Mouse (Mus musculus) embryonic fibroblast, embryonic 13.5 days (primary cell): ENCODE data around the gene Slx1b.

ENCODE experiments used
- CTCF ChIP-seq: IDR thresholded peaks from 2 replicates; pipeline ENCODE4 v1.5.1; 2011; ENCODE audit warnings: mild to moderate bottlenecking, control low read depth, low read length, moderate library complexity, borderline replicate concordance; ENCODE audit not compliant: insufficient read depth
- POLR2A ChIP-seq: IDR thresholded peaks from 2 replicates; pipeline ENCODE4 v1.6.1; 2011; ENCODE audit warnings: low read depth, mild to moderate bottlenecking, control low read depth, low read length, moderate library complexity

DNA sequence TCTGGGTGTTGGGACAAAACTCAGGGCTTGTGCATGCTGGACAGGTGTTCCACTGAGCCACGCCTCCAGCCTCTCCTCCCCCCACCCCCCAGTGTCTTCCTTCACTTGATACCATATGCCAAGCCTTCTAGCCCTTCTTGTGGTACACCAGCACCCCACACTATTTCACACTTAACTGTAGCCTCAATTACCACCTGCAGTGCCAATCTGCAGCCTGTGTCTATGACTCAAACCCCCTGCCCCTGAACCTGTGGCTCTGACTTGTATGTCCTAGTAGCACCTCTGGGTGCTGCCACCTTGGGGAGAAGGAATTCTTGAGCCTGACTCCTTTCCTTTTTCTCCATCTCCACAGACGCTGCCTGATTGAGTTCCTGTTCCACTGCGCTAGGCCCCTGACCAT, 16.3 kb upstream of the Slx1b start:
- no peak for TF ChIP-seq CTCF
- TF ChIP-seq POLR2A, result no peak
